Mouse (Mus musculus): ENCODE measurements around the gene Vmn2r114. TPM values are rescaled to one million over a fixed set of nuclear protein-coding genes. Genes with fewer than 3 reads are reported as not detected.
"Not testable (repeated sequence)": the region's sequence is repeated elsewhere in the genome, so short reads cannot be mapped to it uniquely, and the experiment has no call there.

Gene Vmn2r114
- total RNA-seq (2021) = not detected
- long read RNA-seq, experiment 1 = 0 reads
- long read RNA-seq, experiment 2 = 0 reads

DNA sequence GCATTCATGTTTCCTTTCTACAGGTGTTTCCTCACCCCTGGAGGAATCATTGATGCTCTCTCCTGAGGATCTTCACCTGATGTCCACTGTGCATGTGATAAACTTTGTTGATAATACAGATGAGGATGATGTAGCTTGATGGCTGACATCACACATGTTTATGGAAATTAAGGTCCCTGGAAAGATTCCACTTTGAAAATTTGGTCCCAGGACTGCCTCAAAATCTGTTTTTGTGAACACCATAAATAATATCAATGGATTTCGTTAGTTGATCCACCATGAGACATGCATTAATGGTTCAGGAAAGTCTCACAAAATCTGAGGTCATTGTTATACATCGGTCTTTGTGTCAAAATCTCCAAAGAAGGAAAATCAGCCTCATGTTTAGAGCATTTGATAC lies at the start of gene Vmn2r114:
Gene Vmn2r114 (minus strand): TSS at position 101 of the 400 bp plus-strand sequence.
- DNase-seq (ENCODE audit: low spot score in 2 of 2) = not testable (repeated sequence)

GRCm38 (mm10) chr17:23351644-23352043 lies 39.3 kb upstream of the Vmn2r114 start:
- no peak for DNase-seq (ENCODE audit: low spot score in 2 of 2)

GRCm38 (mm10) chr17:23343441-23343840 lies 31.1 kb upstream of the Vmn2r114 start, which contains the start of gene Vmn2r115:
Gene Vmn2r115, plus strand, starts transcription at chr17:23343741.
- not testable (repeated sequence) for DNase-seq (ENCODE audit: low spot score in 2 of 2)

- no peak for DNase-seq (ENCODE audit: low spot score in 2 of 2)
These were observed 18.3 kb upstream of the Vmn2r114 start for GRCm38 (mm10) chr17:23330657-23331056.

Other genes starting within 250 kb of the Vmn2r114 start
- 10 to 100 TPM; 23.2 to 25.3 TPM for gene Zfp40, start 119.3 kb downstream of the Vmn2r114 start, total RNA-seq (2021)
- gene Vmn2r115, start 31.2 kb upstream of the Vmn2r114 start, total RNA-seq (2021) = not detected
- gene Vmn2r116, start 72.1 kb upstream of the Vmn2r114 start, total RNA-seq (2021) = not detected
- gene Vmn2r117, start 167.2 kb upstream of the Vmn2r114 start, total RNA-seq (2021) = not detected